8 mouse cellular contexts compared by ENCODE assay signal in the genomic region with DNA sequence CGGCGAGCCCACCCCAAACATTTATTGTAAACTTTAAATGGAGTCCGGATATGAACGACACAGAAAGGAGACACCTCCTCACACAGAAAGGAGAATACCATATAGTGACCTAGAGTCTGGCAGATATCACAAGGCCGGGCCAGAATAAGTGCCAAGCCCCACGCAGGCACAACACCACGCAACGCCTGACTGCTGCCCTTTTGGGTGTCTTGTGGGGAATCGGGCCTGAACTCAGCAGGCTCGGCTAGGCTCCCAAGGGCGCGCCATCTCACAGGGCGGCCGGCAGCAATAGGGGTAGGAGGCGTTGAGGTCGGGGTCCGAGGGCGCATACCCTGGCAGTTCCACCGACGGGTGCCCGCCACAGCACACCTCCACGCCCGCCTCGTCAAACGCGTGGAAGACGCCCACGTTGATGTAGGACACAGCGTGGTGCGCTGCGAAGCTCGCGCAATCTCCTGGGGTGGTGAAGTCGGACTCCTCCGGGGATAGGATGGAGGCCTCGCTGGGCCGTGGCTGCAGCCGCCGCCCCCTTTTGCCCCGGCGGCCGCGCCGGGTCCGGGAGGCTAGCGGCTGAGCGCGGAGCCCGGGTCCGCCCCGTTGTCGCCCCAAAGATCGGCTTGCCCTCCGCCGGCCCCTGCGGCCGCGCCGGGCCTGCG. TPM values are rescaled to one million over a fixed set of nuclear protein-coding genes. Genes with fewer than 3 reads are reported as not detected.
DNase-seq lines count a peak whose midpoint lies in the region; ATAC-seq and TF ChIP-seq lines count a peak whose summit lies in the region.

No protein-coding gene starts in this region.

- ATAC-seq in forebrain, embryonic 14.5 days = peak; percentile 8; the same call in 1 of the 2 replicates
- ATAC-seq in neural tube, embryonic 13.5 days (ENCODE audit: low read depth) = 0 out of 2 replicates have a peak, but pooled peaks have one; percentile 5

- no peaks in the 10 kb centered on the region for H3K4me1 ChIP-seq in heart, adult 2 months (ENCODE audit: control insufficient read depth, insufficient read depth, low read length)
- H3K4me1 ChIP-seq in ES-Bruce4 (ENCODE audit: control insufficient read depth, insufficient read depth, low read length) = no peaks in the 10 kb centered on the region
- peaks cover 13% of the 10 kb centered on the region for H3K4me1 ChIP-seq in forebrain, embryonic 14.5 days (ENCODE audit: control insufficient read depth, insufficient read depth, low read length)
- H3K4me1 ChIP-seq in neural tube, embryonic 13.5 days (replicated peaks) = peaks cover 38% of the 10 kb centered on the region
- H3K4me1 ChIP-seq in thymus, adult 2 months (replicated peaks; ENCODE audit: control insufficient read depth, insufficient read depth, low read length) = 0 out of 2 replicates have a peak, but pooled peaks cover 6% of the 10 kb centered on the region

- WGBS in heart, adult 2 months = 3% methylated on average over 60 of the region's 60 CpGs
- 2% methylated on average over 59 of the region's 60 CpGs for WGBS in forebrain, embryonic 14.5 days
- 2% methylated on average over 59 of the region's 60 CpGs for WGBS in neural tube, embryonic 13.5 days
- WGBS in thymus, adult 2 months = 10% methylated on average over 60 of the region's 60 CpGs

- no peak overlapping the region for H3K27ac ChIP-seq in heart, adult 2 months
- no peak overlapping the region for H3K27ac ChIP-seq in ES-Bruce4 (ENCODE audit: insufficient read depth, low read length)
- H3K27ac ChIP-seq in forebrain, embryonic 14.5 days (ENCODE audit: low read depth, low read length) = no peak overlapping the region
- no peak overlapping the region for H3K27ac ChIP-seq in neural tube, embryonic 13.5 days (replicated peaks)
- no peak overlapping the region for H3K27ac ChIP-seq in thymus, adult 2 months (ENCODE audit: control insufficient read depth, insufficient read depth, low read length)

- peak overlapping the region; percentile 63 for H3K4me3 ChIP-seq in heart, adult 2 months
- H3K4me3 ChIP-seq in ES-Bruce4 (ENCODE audit: low read depth, low read length) = peak overlapping the region; percentile 58
- H3K4me3 ChIP-seq in forebrain, embryonic 14.5 days (ENCODE audit: low read depth, low read length) = peak overlapping the region; percentile 55
- peak overlapping the region; percentile 66 for H3K4me3 ChIP-seq in neural tube, embryonic 13.5 days
- H3K4me3 ChIP-seq in thymus, adult 2 months (ENCODE audit: control insufficient read depth, insufficient read depth, low read length) = no peak overlapping the region

- H3K36me3 ChIP-seq in heart, adult 2 months (ENCODE audit: control insufficient read depth, insufficient read depth, low read length) = no peaks in the 10 kb centered on the region
- H3K36me3 ChIP-seq in ES-Bruce4 (ENCODE audit: control insufficient read depth, insufficient read depth, low read length, poor library complexity, severe bottlenecking) = no peaks in the 10 kb centered on the region
- no peaks in the 10 kb centered on the region for H3K36me3 ChIP-seq in forebrain, embryonic 14.5 days (ENCODE audit: control insufficient read depth, insufficient read depth, low read length)
- no peaks in the 10 kb centered on the region for H3K36me3 ChIP-seq in neural tube, embryonic 13.5 days
- no peaks in the 10 kb centered on the region for H3K36me3 ChIP-seq in thymus, adult 2 months (ENCODE audit: control insufficient read depth, insufficient read depth, low read length)

- H3K27me3 ChIP-seq in heart, adult 2 months (ENCODE audit: control insufficient read depth, insufficient read depth, low read length) = peaks cover 11% of the 10 kb centered on the region
- H3K27me3 ChIP-seq in ES-Bruce4 (ENCODE audit: control insufficient read depth, insufficient read depth, low read length, poor library complexity, severe bottlenecking) = peaks cover 40% of the 10 kb centered on the region
- peaks cover 70% of the 10 kb centered on the region for H3K27me3 ChIP-seq in forebrain, embryonic 14.5 days (replicated peaks; ENCODE audit: control insufficient read depth, insufficient read depth, low read length)
- peaks cover 91% of the 10 kb centered on the region for H3K27me3 ChIP-seq in neural tube, embryonic 13.5 days
- H3K27me3 ChIP-seq in thymus, adult 2 months (ENCODE audit: control insufficient read depth, insufficient read depth, low read length) = peaks cover 25% of the 10 kb centered on the region

- H3K9me3 ChIP-seq in ES-Bruce4 (replicated peaks; ENCODE audit: control insufficient read depth, insufficient read depth, low read length, poor library complexity, severe bottlenecking) = no peaks in the 10 kb centered on the region
- H3K9me3 ChIP-seq in forebrain, embryonic 14.5 days (replicated peaks; ENCODE audit: control insufficient read depth, low read length) = no peaks in the 10 kb centered on the region
- H3K9me3 ChIP-seq in neural tube, embryonic 13.5 days = no peaks in the 10 kb centered on the region

- peak overlapping the region; percentile 85 for H3K4me2 ChIP-seq in forebrain, embryonic 14.5 days (ENCODE audit: low read length)
- H3K4me2 ChIP-seq in neural tube, embryonic 13.5 days = peak overlapping the region; percentile 88

- H3K79me2 ChIP-seq in heart, adult 2 months (replicated peaks; ENCODE audit: control insufficient read depth, insufficient read depth, low read length) = no peaks in the 10 kb centered on the region

- no peak for TF ChIP-seq POLR2A in heart, adult 2 months (IDR thresholded peaks at IDR 0.05; ENCODE audit: insufficient read depth, low read depth, low read length)
- no peak for TF ChIP-seq POLR2A in ES-Bruce4 (IDR thresholded peaks at IDR 0.05; ENCODE audit: insufficient read depth, low read length)
- no peak for TF ChIP-seq POLR2A in thymus, adult 2 months (IDR thresholded peaks at IDR 0.05; ENCODE audit: control insufficient read depth, extremely low read depth, insufficient read depth, low read length, poor library complexity)

- TF ChIP-seq EP300 in heart, adult 2 months (IDR thresholded peaks at IDR 0.05; ENCODE audit: insufficient read depth, low read depth, low read length) = no peak
- no peak for TF ChIP-seq EP300 in ES-Bruce4 (IDR thresholded peaks at IDR 0.05; ENCODE audit: insufficient read depth, low read depth, low read length)

- no peak for TF ChIP-seq CTCF in heart, adult 2 months (IDR thresholded peaks at IDR 0.05)
- no peak for TF ChIP-seq CTCF in ES-Bruce4 (IDR thresholded peaks at IDR 0.05; ENCODE audit: low read depth, low read length)
- TF ChIP-seq CTCF in thymus, adult 2 months (IDR thresholded peaks at IDR 0.05; ENCODE audit: borderline replicate concordance, control insufficient read depth, extremely low read depth, insufficient read depth, low read length, poor library complexity) = no peak

- DNase-seq in heart, adult 2 months = peak in 1 of 2 experiments; percentile 4
- no peak for DNase-seq in heart, adult 8-10 months (ENCODE audit: low spot score)
- no peak for DNase-seq in forebrain, embryonic 14.5 days (ENCODE audit: low spot score)
- DNase-seq in kidney, postnatal 14 days = peak; percentile 4
- DNase-seq in thymus, adult 2 months = no peak
- no peak for DNase-seq in embryo, embryonic 10 days (ENCODE audit: low spot score)

- intact Hi-C loops in heart, adult 2 months (cut with DNase I) = no loop called here

- H3K9ac ChIP-seq in heart, adult 2 months (ENCODE audit: low read depth, low read length) = peak overlapping the region; percentile 52
- peak overlapping the region; percentile 69 for H3K9ac ChIP-seq in ES-Bruce4 (ENCODE audit: low read depth, poor library complexity, severe bottlenecking)
- H3K9ac ChIP-seq in forebrain, embryonic 14.5 days (ENCODE audit: low read length) = peak overlapping the region; percentile 63
- H3K9ac ChIP-seq in neural tube, embryonic 13.5 days = peak overlapping the region; percentile 76

RNA-seq across cellular contexts. Expression of a gene that starts 1.3 kb away (rescaled TPM):
- total RNA-seq in heart, adult 2 months (2021) = 1 to 10 TPM; 1.3 to 2.0 TPM
- polyA plus RNA-seq in heart, adult 2 months (2012; rRNA removed) = 0.67 and 1.0 TPM in 2 replicates
- total RNA-seq in heart, adult 8-10 months (2022) = 1 to 10 TPM; 2.6 to 4.8 (median 3.6) TPM
- not detected in 2 replicates for polyA plus RNA-seq in ES-Bruce4 (2011; ENCODE audit: insufficient read depth, insufficient read length, low read depth, missing spikeins)
- polyA plus RNA-seq in forebrain, embryonic 14.5 days (2014; fragmentation: Nextera tagmentation; extraction: Ambion mirVana) = 0.75 and 1.1 TPM in 2 replicates
- polyA plus RNA-seq in neural tube, embryonic 13.5 days (2015; fragmentation: Nextera tagmentation; extraction: Ambion mirVana) = 0.99 and 1.1 TPM in 2 replicates
- polyA plus RNA-seq in thymus, adult 2 months (2012; rRNA removed) = 0.61 and 1.1 TPM in 2 replicates

RNA-seq across cellular contexts. Expression of a gene that starts 21.7 kb away (rescaled TPM):
- not detected for total RNA-seq in heart, adult 2 months (2021)
- not detected in 2 replicates for polyA plus RNA-seq in heart, adult 2 months (2012; rRNA removed)
- not detected for total RNA-seq in heart, adult 8-10 months (2022)
- not detected in 2 replicates for polyA plus RNA-seq in ES-Bruce4 (2011; ENCODE audit: insufficient read depth, insufficient read length, low read depth, missing spikeins)
- polyA plus RNA-seq in forebrain, embryonic 14.5 days (2014; fragmentation: Nextera tagmentation; extraction: Ambion mirVana) = 0.17 TPM in 1 of 2 replicates, not detected in the other
- polyA plus RNA-seq in neural tube, embryonic 13.5 days (2015; fragmentation: Nextera tagmentation; extraction: Ambion mirVana) = 0.27 TPM in 1 of 2 replicates, not detected in the other
- polyA plus RNA-seq in thymus, adult 2 months (2012; rRNA removed) = not detected in 2 replicates

RNA-seq across cellular contexts. Expression of a gene that starts 54.0 kb away (rescaled TPM):
- 10 to 100 TPM; 10.0 to 10.4 TPM for total RNA-seq in heart, adult 2 months (2021)
- polyA plus RNA-seq in heart, adult 2 months (2012; rRNA removed) = 5.9 and 11.3 TPM in 2 replicates
- total RNA-seq in heart, adult 8-10 months (2022) = 10 to 100 TPM; 10.4 to 12.9 (median 12.2) TPM
- polyA plus RNA-seq in ES-Bruce4 (2011; ENCODE audit: insufficient read depth, insufficient read length, low read depth, missing spikeins) = 8.7 and 10.0 TPM in 2 replicates
- 2.3 and 2.5 TPM in 2 replicates for polyA plus RNA-seq in forebrain, embryonic 14.5 days (2014; fragmentation: Nextera tagmentation; extraction: Ambion mirVana)
- polyA plus RNA-seq in neural tube, embryonic 13.5 days (2015; fragmentation: Nextera tagmentation; extraction: Ambion mirVana) = 4.4 and 5.0 TPM in 2 replicates
- 5.0 TPM in 2 replicates for polyA plus RNA-seq in thymus, adult 2 months (2012; rRNA removed)
